ENCODE assay signal across 25 mouse cellular contexts in genomic region chr6:94798545-94799211, GRCm38 (mm10).
"Had no signal": no experiment of that assay in that cellular context is flagged by ENCODE, and none has a peak within 500 bp of the region (broad histone marks: within the 10 kb centered on the region; RNA-seq: fewer than 3 reads in every experiment).

No protein-coding gene starts in this region.

- H3K36me3 ChIP-seq: heart, embryonic 13.5 days; heart, embryonic 15.5 days; hindbrain, embryonic 13.5 days; hindbrain, embryonic 15.5 days; kidney, embryonic 15.5 days; limb, embryonic 13.5 days; liver, embryonic 13.5 days had no signal

- H3K4me1 ChIP-seq: liver, embryonic 13.5 days had no signal

- ATAC-seq: forebrain, postnatal 0 days; hindbrain, postnatal 0 days had no signal

- DNase-seq: forebrain, postnatal 0 days; gastrocnemius, postnatal 14 days; gastrocnemius, postnatal 36 days; heart, adult 11 months; heart, adult 2 months; heart, postnatal 14 days; heart, postnatal 36 days; kidney, adult 18-20 months; kidney, adult 8-10 months; kidney, postnatal 14 days; kidney, postnatal 36 days; layer of hippocampus, adult 9-11 months; layer of hippocampus, postnatal 36 days; liver; liver, embryonic 13.5 days had no signal

- H3K27ac ChIP-seq: heart, adult 2 months; heart, embryonic 13.5 days; heart, embryonic 15.5 days; hindbrain, embryonic 13.5 days; hindbrain, embryonic 15.5 days; hindbrain, postnatal 0 days; kidney, embryonic 15.5 days; kidney, postnatal 0 days; limb, embryonic 13.5 days; liver, embryonic 13.5 days had no signal

- H3K9me3 ChIP-seq: heart, embryonic 15.5 days; hindbrain, embryonic 13.5 days; hindbrain, embryonic 15.5 days; kidney, embryonic 15.5 days; liver, embryonic 13.5 days had no signal

- H3K27me3 ChIP-seq: heart, embryonic 13.5 days; heart, embryonic 15.5 days; hindbrain, embryonic 15.5 days; kidney, embryonic 15.5 days; limb, embryonic 13.5 days; liver, embryonic 13.5 days had no signal

- H3K4me3 ChIP-seq: heart, adult 2 months; heart, embryonic 13.5 days; heart, embryonic 15.5 days; hindbrain, embryonic 13.5 days; hindbrain, embryonic 15.5 days; kidney, embryonic 15.5 days; limb, embryonic 13.5 days; liver, embryonic 13.5 days had no signal

- H3K4me2 ChIP-seq: heart, embryonic 11.5 days; heart, embryonic 13.5 days; heart, embryonic 15.5 days; hindbrain, embryonic 13.5 days; hindbrain, embryonic 15.5 days; kidney, embryonic 15.5 days; limb, embryonic 13.5 days; liver, embryonic 11.5 days; liver, embryonic 13.5 days had no signal

- H3K9ac ChIP-seq: forebrain, postnatal 0 days; heart, embryonic 13.5 days; heart, embryonic 15.5 days; hindbrain, embryonic 13.5 days; hindbrain, embryonic 15.5 days; kidney, embryonic 15.5 days; limb, embryonic 13.5 days; liver, embryonic 13.5 days had no signal
